27 mouse cellular contexts compared by ENCODE assay signal in the genomic region with DNA sequence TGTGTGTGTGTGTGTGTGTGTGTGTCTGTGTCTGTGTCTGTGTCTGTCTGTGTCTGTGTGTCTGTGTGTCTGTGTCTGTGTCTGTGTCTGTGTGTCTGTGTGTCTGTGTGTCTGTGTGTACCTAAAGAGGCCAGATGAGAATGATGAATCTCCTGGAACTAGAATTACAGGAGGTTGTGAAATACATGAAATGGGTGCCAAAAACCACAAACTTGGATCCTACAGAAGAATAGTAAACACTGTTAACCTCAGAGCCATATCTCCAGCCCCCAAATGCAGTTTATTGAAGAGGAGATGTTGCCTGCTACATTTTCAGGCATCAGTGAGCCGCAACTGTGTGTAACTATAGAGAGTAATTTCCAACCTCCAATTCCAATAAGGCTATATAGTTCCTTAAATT. TPM values are rescaled to one million over a fixed set of nuclear protein-coding genes. Genes with fewer than 3 reads are reported as not detected.
DNase-seq lines count a peak whose midpoint lies in the region; ATAC-seq and TF ChIP-seq lines count a peak whose summit lies in the region.
"Had no signal": no experiment of that assay in that cellular context is flagged by ENCODE, and none has a peak within 500 bp of the region (broad histone marks: within the 10 kb centered on the region; RNA-seq: fewer than 3 reads in every experiment).

No protein-coding gene starts in this region.

- H3K4me2 ChIP-seq in liver, postnatal 0 days (ENCODE audit: low read depth, low read length): no peak overlapping the region
- no peak overlapping the region for H3K4me2 ChIP-seq in hindbrain, embryonic 14.5 days (replicated peaks)
- H3K4me2 ChIP-seq: embryonic facial prominence, embryonic 12.5 days; forebrain, embryonic 13.5 days; heart, embryonic 11.5 days; heart, embryonic 15.5 days; hindbrain, embryonic 13.5 days; intestine, embryonic 15.5 days had no signal

- no peaks in the 10 kb centered on the region for H3K4me1 ChIP-seq in liver, adult 2 months (ENCODE audit: control insufficient read depth, insufficient read depth, low read length)
- no peaks in the 10 kb centered on the region for H3K4me1 ChIP-seq in liver, postnatal 0 days (ENCODE audit: insufficient read depth)
- H3K4me1 ChIP-seq in MEL (ENCODE audit: control insufficient read depth in 1 of 2, insufficient read depth in 2 of 2, low read length in 2 of 2): no peaks in the 10 kb centered on the region
- H3K4me1 ChIP-seq in hindbrain, embryonic 14.5 days (replicated peaks; ENCODE audit: control insufficient read depth, insufficient read depth, low read length): no peaks in the 10 kb centered on the region
- H3K4me1 ChIP-seq: embryonic facial prominence, embryonic 12.5 days; forebrain, embryonic 13.5 days; heart, embryonic 15.5 days; hindbrain, embryonic 13.5 days; intestine, embryonic 15.5 days had no signal

- WGBS in liver, adult 2 months: 89% methylated on average over 1 of the region's 1 CpGs
- 77% methylated on average over 1 of the region's 1 CpGs for WGBS in liver, postnatal 0 days (ENCODE audit: insufficient replicate concordance)
- 91% methylated on average over 1 of the region's 1 CpGs for WGBS in hindbrain, embryonic 14.5 days

- no peak overlapping the region for H3K9ac ChIP-seq in liver, adult 2 months (ENCODE audit: low read depth, low read length)
- H3K9ac ChIP-seq in liver, postnatal 0 days (replicated peaks): no peak overlapping the region
- no peak overlapping the region for H3K9ac ChIP-seq in MEL (ENCODE audit: control insufficient read depth, low read depth, low read length, poor library complexity, severe bottlenecking)
- H3K9ac ChIP-seq in hindbrain, embryonic 14.5 days: no peak overlapping the region
- H3K9ac ChIP-seq: embryonic facial prominence, embryonic 12.5 days; forebrain, embryonic 13.5 days; heart, embryonic 15.5 days; hindbrain, embryonic 13.5 days; intestine, embryonic 15.5 days had no signal

- DNase-seq in liver, adult 2 months (ENCODE audit: extremely low read depth, low read depth, low spot score): peak; percentile 25
- DNase-seq in liver, postnatal 0 days: no peak
- peak; percentile 99 for DNase-seq in 3T3-L1 (ENCODE audit: low read depth, low spot score)
- peak; percentile 7 for DNase-seq in MEL (ENCODE audit: low read depth, low spot score)
- peak; percentile 82 for DNase-seq in adipocyte (ENCODE audit: low spot score)
- DNase-seq in hindbrain, embryonic 14.5 days (ENCODE audit: low spot score): no peak
- DNase-seq in layer of hippocampus, postnatal 10 days (ENCODE audit: low spot score in 2 of 2): no peak
- no peak for DNase-seq in urinary bladder, postnatal 10 days (ENCODE audit: low spot score)
- DNase-seq: adrenal gland, adult 8-10 months; cerebellum, adult 11 months; cerebellum, adult 8-10 months; cerebellum, postnatal 14 days; embryo, embryonic 11 days; gastrocnemius, postnatal 14 days; heart, adult 2 months; heart, postnatal 14 days; kidney, adult 2 months had no signal

- TF ChIP-seq EP300 in liver, postnatal 0 days (IDR thresholded peaks at IDR 0.05; ENCODE audit: low read depth): no peak
- TF ChIP-seq EP300 in MEL (IDR thresholded peaks at IDR 0.05; ENCODE audit: low read depth in 1 of 2, low read length in 2 of 2): no peak

- H3K27ac ChIP-seq in liver, adult 2 months (replicated peaks; ENCODE audit: insufficient read depth, low read depth, low read length): no peak overlapping the region
- H3K27ac ChIP-seq in liver, postnatal 0 days (ENCODE audit: low read depth): no peak overlapping the region
- H3K27ac ChIP-seq in MEL (ENCODE audit: control insufficient read depth, low read depth, low read length): no peak overlapping the region
- H3K27ac ChIP-seq in hindbrain, embryonic 14.5 days: no peak overlapping the region
- H3K27ac ChIP-seq: embryonic facial prominence, embryonic 12.5 days; forebrain, embryonic 13.5 days; heart, adult 2 months; heart, embryonic 15.5 days; hindbrain, embryonic 13.5 days; intestine, embryonic 15.5 days had no signal

- no peak for ATAC-seq in liver, postnatal 0 days
- ATAC-seq in hindbrain, embryonic 14.5 days (ENCODE audit: low FRiP score): no peak
- ATAC-seq: activated CD4-positive, CD25-positive, alpha-beta regulatory T cell, adult 4 months; forebrain, embryonic 13.5 days; intestine, embryonic 15.5 days had no signal

- H3K4me3 ChIP-seq in liver, adult 2 months (ENCODE audit: insufficient read depth, low read depth, low read length): no peak overlapping the region
- no peak overlapping the region for H3K4me3 ChIP-seq in liver, postnatal 0 days (ENCODE audit: low read depth, low read length)
- no peak overlapping the region for H3K4me3 ChIP-seq in MEL (ENCODE audit: control insufficient read depth in 1 of 2, insufficient read depth in 1 of 2, low read depth in 2 of 2, low read length in 2 of 2)
- no peak overlapping the region for H3K4me3 ChIP-seq in hindbrain, embryonic 14.5 days (replicated peaks; ENCODE audit: low read length)
- H3K4me3 ChIP-seq: embryonic facial prominence, embryonic 12.5 days; forebrain, embryonic 13.5 days; heart, adult 2 months; heart, embryonic 15.5 days; hindbrain, embryonic 13.5 days; intestine, embryonic 15.5 days had no signal

- no peaks in the 10 kb centered on the region for H3K79me2 ChIP-seq in liver, adult 2 months (ENCODE audit: control insufficient read depth, insufficient read depth, low read length)
- no peaks in the 10 kb centered on the region for H3K79me2 ChIP-seq in MEL (ENCODE audit: control insufficient read depth, insufficient read depth, low read length, poor library complexity)

- no peak for TF ChIP-seq POLR2A in liver, adult 2 months (IDR thresholded peaks at IDR 0.05; ENCODE audit: extremely low read depth, insufficient read depth, low read length)
- no peak for TF ChIP-seq POLR2A in MEL (IDR thresholded peaks at IDR 0.05; ENCODE audit: control insufficient read depth in 1 of 2, insufficient read depth in 1 of 2, low read depth in 1 of 2, low read length in 2 of 2, poor library complexity in 1 of 2)

- TF ChIP-seq RAD21 in MEL (IDR thresholded peaks at IDR 0.05; ENCODE audit: low read depth, low read length): no peak

- no peaks in the 10 kb centered on the region for H3K27me3 ChIP-seq in liver, adult 2 months (ENCODE audit: control insufficient read depth, insufficient read depth, low read length)
- H3K27me3 ChIP-seq in liver, postnatal 0 days (ENCODE audit: insufficient read depth, low read length): no peaks in the 10 kb centered on the region
- H3K27me3 ChIP-seq in MEL (ENCODE audit: control insufficient read depth in 1 of 2, insufficient read depth in 2 of 2, low read length in 2 of 2): no peaks in the 10 kb centered on the region
- no peaks in the 10 kb centered on the region for H3K27me3 ChIP-seq in hindbrain, embryonic 14.5 days (ENCODE audit: control insufficient read depth, insufficient read depth, low read length)
- H3K27me3 ChIP-seq: CH12.LX; embryonic facial prominence, embryonic 12.5 days; forebrain, embryonic 13.5 days; heart, embryonic 15.5 days; hindbrain, embryonic 13.5 days; intestine, embryonic 15.5 days had no signal

- H3K9me3 ChIP-seq in liver, postnatal 0 days (ENCODE audit: low read length): no peaks in the 10 kb centered on the region
- no peaks in the 10 kb centered on the region for H3K9me3 ChIP-seq in MEL (replicated peaks; ENCODE audit: insufficient read depth, low read length)
- H3K9me3 ChIP-seq in hindbrain, embryonic 14.5 days (ENCODE audit: control insufficient read depth, low read length): no peaks in the 10 kb centered on the region
- H3K9me3 ChIP-seq: embryonic facial prominence, embryonic 12.5 days; forebrain, embryonic 13.5 days; heart, embryonic 15.5 days; hindbrain, embryonic 13.5 days; intestine, embryonic 15.5 days had no signal

- no peak for TF ChIP-seq CTCF in liver, adult 2 months (IDR thresholded peaks at IDR 0.05; ENCODE audit: low read depth, low read length)
- TF ChIP-seq CTCF in liver, postnatal 0 days (IDR thresholded peaks at IDR 0.05; ENCODE audit: low read depth): no peak
- no peak for TF ChIP-seq CTCF in MEL (IDR thresholded peaks at IDR 0.05 in 2 of 3, conservative IDR thresholded peaks at IDR 0.05 in 1 of 3; ENCODE audit: control insufficient read depth in 1 of 3, insufficient read depth in 1 of 3, low read depth in 2 of 3, low read length in 3 of 3, poor library complexity in 1 of 3, severe bottlenecking in 1 of 3)

- no peaks in the 10 kb centered on the region for H3K36me3 ChIP-seq in liver, adult 2 months (ENCODE audit: control insufficient read depth, insufficient read depth, low read length)
- no peaks in the 10 kb centered on the region for H3K36me3 ChIP-seq in liver, postnatal 0 days (replicated peaks; ENCODE audit: insufficient read depth, low read length)
- H3K36me3 ChIP-seq in MEL (ENCODE audit: control insufficient read depth in 1 of 2, insufficient read depth in 2 of 2, low read length in 2 of 2): no peaks in the 10 kb centered on the region
- no peaks in the 10 kb centered on the region for H3K36me3 ChIP-seq in hindbrain, embryonic 14.5 days (replicated peaks; ENCODE audit: control insufficient read depth, insufficient read depth)
- H3K36me3 ChIP-seq: embryonic facial prominence, embryonic 12.5 days; heart, embryonic 15.5 days; hindbrain, embryonic 13.5 days; intestine, embryonic 15.5 days had no signal

TF ChIP-seq in MEL, 35 proteins besides CTCF, POLR2A, EP300 and RAD21 (continues in another document):
- no peak for TF ChIP-seq CHD2 (IDR thresholded peaks at IDR 0.05; ENCODE audit: low read length)
- no peak for TF ChIP-seq TAL1 (IDR thresholded peaks at IDR 0.05; ENCODE audit: low read length)
- TF ChIP-seq TCF12 (IDR thresholded peaks at IDR 0.05; ENCODE audit: low read depth, low read length): no peak
- no peak for TF ChIP-seq POLR2AphosphoS5 (IDR thresholded peaks at IDR 0.05; ENCODE audit: borderline replicate concordance, low read depth, low read length)
- TF ChIP-seq BHLHE40 (IDR thresholded peaks at IDR 0.05; ENCODE audit: borderline replicate concordance, low read depth, low read length): no peak
- TF ChIP-seq JUND (IDR thresholded peaks at IDR 0.05; ENCODE audit: low read depth, low read length): no peak
- no peak for TF ChIP-seq MAZ (IDR thresholded peaks at IDR 0.05; ENCODE audit: low read depth, low read length)
- no peak for TF ChIP-seq HCFC1 (IDR thresholded peaks at IDR 0.05; ENCODE audit: low read depth, low read length)
- TF ChIP-seq NRF1 (IDR thresholded peaks at IDR 0.05; ENCODE audit: insufficient read depth, low read depth, low read length, poor library complexity, severe bottlenecking): no peak
- TF ChIP-seq MYB (IDR thresholded peaks at IDR 0.05; ENCODE audit: low read depth, low read length): no peak
- no peak for TF ChIP-seq ZNF384 (IDR thresholded peaks at IDR 0.05; ENCODE audit: low read depth, low read length)

RNA-seq across cellular contexts. Expression of gene Sema3a, which starts 34.8 kb away (rescaled TPM):
- 0.18 and 0.27 TPM in 2 replicates for total RNA-seq in liver, adult 2 months (2014; rRNA removed)
- polyA plus RNA-seq in liver, adult 2 months (2012; rRNA removed): 0.02 and 0.06 TPM in 2 replicates
- 0.46 and 0.58 TPM in 2 replicates for polyA plus RNA-seq in liver, postnatal 0 days (2015; fragmentation: Nextera tagmentation; extraction: Ambion mirVana)
- total RNA-seq in MEL (2012; rRNA removed): not detected in 2 replicates
- not detected for polyA plus RNA-seq in MEL (2012; ENCODE audit: insufficient read depth in 1 of 2, insufficient read length in 2 of 2, low read depth in 1 of 2, low replicate concordance in 2 of 2, missing spikeins in 1 of 2)
- 31.1 and 37.2 TPM in 2 replicates for polyA plus RNA-seq in hindbrain, embryonic 14.5 days (2014; fragmentation: Nextera tagmentation; extraction: Ambion mirVana)
- 1 to 10 TPM; 4.6 to 4.8 TPM for total RNA-seq in layer of hippocampus, postnatal 10 days (2021)
- total RNA-seq: CH12.LX; common myeloid progenitor, adult 5-6 weeks; hematopoietic stem cell, adult 5-6 weeks had no signal
- polyA plus RNA-seq: activated CD4-positive, CD25-positive, alpha-beta regulatory T cell, adult 4 months had no signal

Comparison
In these comparisons a context has a peak if more than half of its experiments do, and no peak if none do; other contexts are left out.
1. DNase-seq: peak in liver, adult 2 months (single experiment), 3T3-L1 (single experiment), MEL (single experiment) and adipocyte (single experiment); none in liver, postnatal 0 days (single experiment), hindbrain, embryonic 14.5 days (single experiment), layer of hippocampus, postnatal 10 days (0 of 2) and urinary bladder, postnatal 10 days (single experiment).
2. RNA of gene Sema3a, which starts 34.8 kb away (polyA plus RNA-seq): 31.1 to 37.2 TPM in hindbrain, embryonic 14.5 days; 0.46 to 0.58 TPM in liver, postnatal 0 days, 0.02 to 0.06 TPM in liver, adult 2 months and not detected in MEL; every median in the first group is over 10 times any median in the second.